Mouse (Mus musculus): ENCODE data around the gene Kcnj10. TPM values are rescaled to one million over a fixed set of nuclear protein-coding genes. Genes with fewer than 3 reads are reported as not detected.

Kcnj10 gene
- polyA plus RNA-seq (2012; ENCODE audit: insufficient read depth, insufficient read length, missing spikeins): 52.3 and 58.4 TPM in 2 replicates

DNA sequence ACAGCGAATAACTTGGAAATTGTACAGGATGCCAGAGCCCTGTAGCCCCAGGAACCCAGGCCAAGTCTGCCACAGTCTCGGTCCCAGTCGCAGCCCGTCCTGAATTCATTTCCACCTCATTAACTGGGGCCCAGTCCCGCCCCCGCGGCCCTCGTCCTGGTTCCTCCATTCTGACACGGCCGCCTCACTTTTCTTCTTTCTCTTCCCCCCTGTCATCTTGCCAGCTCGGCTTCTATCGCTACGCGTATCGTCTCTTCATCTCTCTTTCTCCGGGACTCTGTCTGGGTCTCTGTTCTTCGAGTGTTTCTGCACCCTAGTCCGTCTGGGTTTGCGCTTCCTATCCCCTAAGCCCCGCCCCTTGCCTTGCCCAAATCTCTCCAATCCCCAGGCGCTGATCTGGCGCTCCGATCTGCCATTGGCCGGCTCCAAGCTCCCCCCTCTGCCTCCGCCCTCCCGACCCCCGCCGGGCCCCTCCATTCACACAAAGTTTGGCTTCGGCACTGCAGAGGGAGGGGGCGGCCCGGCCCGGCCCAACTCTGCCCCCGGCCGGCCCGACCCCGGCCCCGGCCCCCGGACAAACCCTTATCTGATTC, at the start of gene Kcnj10:
TSS of gene Kcnj10 (plus strand) at position 482 of the 593 bp plus-strand sequence.
- TF ChIP-seq CTCF (IDR thresholded peaks at IDR 0.05; ENCODE audit: low read depth, low read length): no peak
- TF ChIP-seq POLR2A (IDR thresholded peaks at IDR 0.05; ENCODE audit: borderline replicate concordance, low read depth, low read length): no peak
- Histone ChIP-seq H3K4me1 (ENCODE audit: control insufficient read depth, insufficient read depth, low read length) (peaks cover 6% of the 10 kb centered on the region), H3K27ac (ENCODE audit: insufficient read depth, low read depth, low read length) (no peak within 1 kb of the TSS), H3K4me3 (ENCODE audit: insufficient read depth, low read length) (peak within 1 kb of the TSS; percentile 51)

DNA sequence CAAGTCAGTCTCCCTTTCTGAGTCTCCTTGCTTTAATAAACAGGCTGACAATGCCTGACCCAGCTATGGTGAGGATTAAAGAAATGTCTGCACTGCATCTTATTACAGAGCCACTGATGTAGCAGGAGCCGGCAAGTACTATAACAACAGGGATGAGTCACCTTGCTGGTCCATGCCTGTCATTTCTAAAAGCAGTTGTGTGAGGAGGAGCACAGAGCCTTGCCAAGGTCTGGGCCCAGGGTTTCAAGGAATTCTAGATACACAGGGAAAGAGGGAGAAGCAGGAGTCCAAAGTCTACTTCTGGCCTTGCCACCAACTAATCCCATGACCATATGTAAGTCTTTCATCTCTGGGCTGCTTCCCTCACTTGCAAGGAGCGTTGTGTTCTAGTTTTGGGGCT, 48.1 kb upstream of the Kcnj10 start:
- no peaks in the 10 kb centered on the region for H3K4me1 ChIP-seq (ENCODE audit: control insufficient read depth, insufficient read depth, low read length)
- no peak overlapping the region for H3K4me3 ChIP-seq (ENCODE audit: insufficient read depth, low read length)
- H3K27ac ChIP-seq (ENCODE audit: insufficient read depth, low read depth, low read length): no peak overlapping the region
- TF ChIP-seq POLR2A (IDR thresholded peaks at IDR 0.05; ENCODE audit: borderline replicate concordance, low read depth, low read length) (no peak), CTCF (IDR thresholded peaks at IDR 0.05; ENCODE audit: low read depth, low read length) (no peak)

DNA sequence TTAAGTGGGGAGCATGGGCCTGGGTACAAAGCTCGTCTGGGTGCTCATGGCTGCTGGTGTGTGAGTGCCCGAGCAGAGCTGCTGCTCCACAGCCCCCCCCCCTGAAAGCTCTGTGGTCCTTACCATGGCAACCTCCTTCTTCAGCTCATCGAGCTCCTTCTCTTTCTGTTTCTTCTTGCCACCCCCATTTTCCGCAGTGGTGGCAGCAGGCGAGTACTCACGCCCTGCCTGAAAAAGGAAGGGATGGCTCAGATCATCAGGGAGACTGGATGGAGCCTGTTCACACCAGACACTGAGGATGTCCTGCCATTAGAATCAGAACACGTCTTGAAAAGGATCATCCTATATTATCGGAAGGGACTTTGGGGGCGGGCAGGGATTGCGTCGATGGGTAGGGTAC, 47.6 kb upstream of the Kcnj10 start:
- Histone ChIP-seq H3K27ac (ENCODE audit: insufficient read depth, low read depth, low read length) (no peak overlapping the region), H3K4me3 (ENCODE audit: insufficient read depth, low read length) (no peak overlapping the region), H3K4me1 (ENCODE audit: control insufficient read depth, insufficient read depth, low read length) (no peaks in the 10 kb centered on the region)
- TF ChIP-seq POLR2A (IDR thresholded peaks at IDR 0.05; ENCODE audit: borderline replicate concordance, low read depth, low read length) (no peak), CTCF (IDR thresholded peaks at IDR 0.05; ENCODE audit: low read depth, low read length) (no peak)

DNA sequence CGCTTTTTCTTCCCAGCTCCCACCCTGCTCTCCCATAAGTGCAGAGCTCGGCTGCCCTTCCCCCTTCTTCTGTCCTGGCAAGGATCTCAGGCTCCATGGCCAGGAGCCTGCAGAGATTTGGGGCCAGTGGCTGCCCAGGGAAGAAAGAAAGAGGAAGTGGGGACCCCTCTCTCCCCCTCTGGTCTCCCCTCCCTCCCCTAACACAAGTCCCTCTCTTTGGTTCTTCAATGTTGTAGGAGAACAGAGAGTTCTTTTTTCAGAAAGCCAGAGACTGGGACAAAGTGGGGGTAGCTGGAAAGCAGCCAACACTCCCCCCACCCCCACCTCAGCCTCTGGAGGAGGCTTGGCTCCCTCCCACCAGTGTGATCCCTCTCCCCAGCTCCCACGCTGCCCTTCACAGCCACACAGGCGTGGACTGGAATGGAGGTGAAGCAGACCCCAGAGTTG, 45.2 kb upstream of the Kcnj10 start:
- Histone ChIP-seq H3K4me1 (ENCODE audit: control insufficient read depth, insufficient read depth, low read length) (no peaks in the 10 kb centered on the region), H3K4me3 (ENCODE audit: insufficient read depth, low read length) (no peak overlapping the region), H3K27ac (ENCODE audit: insufficient read depth, low read depth, low read length) (no peak overlapping the region)
- no peak for TF ChIP-seq CTCF (IDR thresholded peaks at IDR 0.05; ENCODE audit: low read depth, low read length)

DNA sequence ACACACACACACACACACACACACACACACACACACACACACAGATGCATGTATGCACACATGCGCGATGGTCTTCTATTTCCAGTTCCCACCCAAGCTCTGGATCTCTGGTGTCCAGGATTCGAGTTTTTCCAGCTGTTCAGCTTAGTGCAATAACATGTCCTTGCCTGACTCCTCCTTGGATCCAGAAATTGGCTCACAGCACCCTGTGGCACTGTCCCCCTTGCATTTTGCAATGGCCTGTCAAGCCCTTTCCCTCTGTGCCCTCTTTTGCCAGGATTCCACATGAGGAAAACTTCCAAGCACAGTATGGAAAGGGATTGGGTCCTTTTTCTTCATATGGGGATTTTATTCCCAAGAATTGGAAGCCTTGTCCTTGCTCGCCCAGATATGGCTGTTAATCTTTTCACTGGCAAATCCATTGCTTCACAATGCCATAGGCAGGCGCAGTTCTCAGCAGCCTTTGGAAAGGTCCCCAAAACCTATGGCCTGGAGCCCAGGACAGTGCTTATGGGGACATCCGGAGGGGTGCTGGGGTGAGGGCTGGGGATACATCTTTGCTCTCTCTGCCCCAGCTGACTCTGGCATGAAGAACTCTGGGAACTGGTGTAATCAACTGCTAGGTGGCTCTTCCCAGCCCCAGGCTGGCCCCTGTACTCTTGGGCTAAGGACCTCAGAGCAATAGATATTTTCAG, 44.0 kb upstream of the Kcnj10 start:
- Histone ChIP-seq H3K4me1 (ENCODE audit: control insufficient read depth, insufficient read depth, low read length) (no peaks in the 10 kb centered on the region), H3K27ac (ENCODE audit: insufficient read depth, low read depth, low read length) (no peak overlapping the region), H3K4me3 (ENCODE audit: insufficient read depth, low read length) (no peak overlapping the region)
- TF ChIP-seq POLR2A (IDR thresholded peaks at IDR 0.05; ENCODE audit: borderline replicate concordance, low read depth, low read length): no peak
- TF ChIP-seq CTCF (IDR thresholded peaks at IDR 0.05; ENCODE audit: low read depth, low read length): no peak

DNA sequence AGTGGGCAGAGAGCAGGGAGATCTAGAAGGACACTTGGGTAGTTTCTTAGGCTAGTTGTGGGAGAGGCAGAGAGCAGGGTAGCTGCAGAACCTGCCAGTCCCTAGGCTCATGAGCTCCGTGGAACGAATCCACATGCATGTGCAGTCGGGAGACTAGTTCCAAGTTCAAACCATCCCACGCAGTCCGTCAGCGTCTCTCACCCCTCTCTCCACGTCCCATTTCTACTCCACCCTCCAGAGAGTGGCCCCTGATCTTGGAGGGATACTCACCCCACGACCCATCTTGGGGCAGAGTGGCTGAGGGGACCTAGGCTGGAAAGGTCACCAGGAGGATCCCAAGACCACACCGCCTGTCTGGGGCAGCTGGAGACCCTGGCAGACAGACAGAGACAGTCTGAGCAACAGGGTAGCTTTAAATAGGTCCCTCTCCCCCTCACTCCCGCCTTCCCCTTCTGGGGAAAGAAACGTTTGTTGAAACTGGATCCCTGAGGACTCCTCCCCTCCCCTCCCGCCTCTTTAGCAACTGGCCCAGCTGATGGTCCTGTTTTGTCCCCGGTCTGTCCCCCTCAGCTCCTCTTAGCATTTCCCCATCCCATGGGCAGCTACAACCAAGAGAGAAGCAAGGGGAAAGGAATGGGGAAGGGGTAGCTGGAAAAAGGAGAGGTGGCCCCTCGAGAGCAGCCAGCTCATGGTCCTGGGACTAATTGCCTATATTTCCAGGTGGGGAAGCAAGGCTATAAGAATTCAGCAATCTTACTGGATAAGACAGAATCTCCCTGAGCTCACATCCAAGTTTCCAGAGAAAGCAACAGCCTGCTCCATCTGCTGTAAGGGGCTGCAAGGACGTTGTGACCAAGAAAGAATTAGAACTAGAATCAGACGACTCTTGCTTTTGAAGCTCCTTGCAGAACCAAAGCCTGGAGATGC, 43.1 kb upstream of the Kcnj10 start, which contains the start of gene Atp1a2:
TSS of gene Atp1a2 (minus strand) at position 454 of the 927 bp plus-strand sequence.
- TF ChIP-seq CTCF (IDR thresholded peaks at IDR 0.05; ENCODE audit: low read depth, low read length) (no peak), POLR2A (IDR thresholded peaks at IDR 0.05; ENCODE audit: borderline replicate concordance, low read depth, low read length) (no peak)
- Histone ChIP-seq H3K27ac (ENCODE audit: insufficient read depth, low read depth, low read length) (no peak within 1 kb of the TSS), H3K4me1 (ENCODE audit: control insufficient read depth, insufficient read depth, low read length) (peaks cover 5% of the 10 kb centered on the region), H3K4me3 (ENCODE audit: insufficient read depth, low read length) (no peak within 1 kb of the TSS)

DNA sequence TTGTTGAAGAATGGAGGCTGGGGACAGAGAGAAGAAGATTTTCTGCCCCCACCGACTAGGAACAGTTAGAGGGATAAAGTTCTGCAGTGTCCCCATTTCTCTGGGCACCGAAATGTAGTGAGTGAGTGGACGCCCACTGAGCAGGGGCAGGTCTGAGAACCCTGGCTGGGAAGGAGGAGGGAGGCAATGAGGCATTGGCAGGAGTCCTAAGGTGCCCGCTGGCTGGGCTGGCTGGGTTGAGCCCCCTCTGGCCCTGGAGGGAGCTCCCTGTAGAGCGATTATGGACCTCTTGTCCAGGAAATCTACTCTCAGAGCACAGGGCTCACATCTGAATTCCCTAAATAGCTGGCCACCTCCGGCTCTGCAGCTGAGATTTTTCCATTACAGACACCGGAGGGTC, 41.5 kb upstream of the Kcnj10 start:
- TF ChIP-seq CTCF (IDR thresholded peaks at IDR 0.05; ENCODE audit: low read depth, low read length): no peak
- Histone ChIP-seq H3K27ac (ENCODE audit: insufficient read depth, low read depth, low read length) (no peak overlapping the region), H3K4me1 (ENCODE audit: control insufficient read depth, insufficient read depth, low read length) (peaks cover 12% of the 10 kb centered on the region), H3K4me3 (ENCODE audit: insufficient read depth, low read length) (no peak overlapping the region)

DNA sequence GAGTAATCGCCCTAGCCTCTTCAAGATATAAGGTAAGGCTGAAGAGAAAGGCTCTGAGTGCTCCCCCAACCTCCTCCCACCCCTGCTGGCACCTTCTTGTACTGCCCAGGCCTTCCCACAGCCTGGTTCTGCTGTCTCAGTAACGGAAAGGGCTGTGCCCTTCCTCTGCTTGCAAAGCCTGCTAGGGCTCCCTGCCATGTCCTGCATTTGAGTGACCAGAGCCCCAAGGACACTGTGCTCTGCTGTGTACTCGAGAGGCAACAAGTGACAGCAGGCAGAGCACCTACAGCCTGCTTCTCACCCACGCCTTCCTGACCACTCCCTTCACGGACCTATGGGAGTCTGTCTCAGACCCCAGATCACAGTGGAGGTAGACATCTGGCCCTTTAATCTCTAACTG, 40.8 kb upstream of the Kcnj10 start:
- Histone ChIP-seq H3K27ac (ENCODE audit: insufficient read depth, low read depth, low read length) (no peak overlapping the region), H3K4me1 (ENCODE audit: control insufficient read depth, insufficient read depth, low read length) (peaks cover 12% of the 10 kb centered on the region), H3K4me3 (ENCODE audit: insufficient read depth, low read length) (no peak overlapping the region)
- TF ChIP-seq CTCF (IDR thresholded peaks at IDR 0.05; ENCODE audit: low read depth, low read length) (no peak), POLR2A (IDR thresholded peaks at IDR 0.05; ENCODE audit: borderline replicate concordance, low read depth, low read length) (no peak)

DNA sequence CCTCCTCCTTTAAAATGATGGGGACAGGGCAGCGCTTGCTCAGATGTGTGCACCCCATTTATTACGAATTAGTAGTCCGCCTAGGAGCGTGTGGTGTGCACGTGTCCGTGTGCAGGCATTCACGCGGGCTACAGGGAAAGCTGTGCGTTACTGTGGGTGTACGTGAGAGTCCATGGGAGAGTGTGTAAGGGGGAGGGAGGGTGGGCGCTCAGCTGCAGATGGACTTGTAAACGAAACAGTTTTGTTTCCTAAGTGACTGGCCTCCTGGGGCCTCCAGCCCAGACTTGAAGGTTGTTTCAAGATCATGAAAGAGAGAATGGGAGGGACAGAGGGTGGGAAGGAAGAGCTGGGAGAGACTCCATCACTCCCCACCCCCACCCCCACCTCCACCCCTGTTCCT, 39.8 kb upstream of the Kcnj10 start:
- H3K27ac ChIP-seq (ENCODE audit: insufficient read depth, low read depth, low read length): no peak overlapping the region
- H3K4me1 ChIP-seq (ENCODE audit: control insufficient read depth, insufficient read depth, low read length): peaks cover 21% of the 10 kb centered on the region
- TF ChIP-seq POLR2A (IDR thresholded peaks at IDR 0.05; ENCODE audit: borderline replicate concordance, low read depth, low read length) (no peak), CTCF (IDR thresholded peaks at IDR 0.05; ENCODE audit: low read depth, low read length) (no peak)
- no peak overlapping the region for H3K4me3 ChIP-seq (ENCODE audit: insufficient read depth, low read length)

All from bone marrow macrophage, adult 2 months (primary cell).